Mouse (Mus musculus) liver, embryonic 11.5 days (tissue): ENCODE measurements around the gene Bcam. TPM values are rescaled to one million over a fixed set of nuclear protein-coding genes. Genes with fewer than 3 reads are reported as not detected.
"Not testable (repeated sequence)": the region's sequence is repeated elsewhere in the genome, so short reads cannot be mapped to it uniquely, and the experiment has no call there.

Experiments
- ATAC-seq: fragments of 200-750 bp; cut with Nextera tagmentation; replicated peaks from 2 replicates; pipeline ENCODE4 v1.8.0; 2017; ENCODE audit warnings: moderate number of reproducible peaks, mild to moderate bottlenecking, moderate TSS enrichment, moderate library complexity; ENCODE audit not compliant: low FRiP score
- DNase-seq: peaks from one replicate; pipeline ENCODE4 v3.0.0-alpha.2; 2017; ENCODE audit warnings: low spot score
- H3K27ac ChIP-seq: fragments of 300-500 bp; sonication (generic); 2 replicates; pipeline ENCODE4 v1.5.1; 2014; ENCODE audit warnings: mild to moderate bottlenecking, low read depth, low read length, control low read depth
- H3K27me3 ChIP-seq: fragments of 300-500 bp; sonication (generic); replicated peaks from 2 replicates; pipeline ENCODE4 v1.6.1; 2014; ENCODE audit warnings: low read length, mixed read lengths; ENCODE audit not compliant: control insufficient read depth, insufficient read depth
- H3K36me3 ChIP-seq: fragments of 300-500 bp; sonication (generic); 2 replicates; pipeline ENCODE4 v1.6.1; 2014; ENCODE audit warnings: mild to moderate bottlenecking, low read length, moderate library complexity, mixed read lengths; ENCODE audit not compliant: control insufficient read depth, insufficient read depth
- H3K4me1 ChIP-seq: fragments of 300-500 bp; sonication (generic); replicated peaks from 2 replicates; pipeline ENCODE4 v1.6.1; 2014; ENCODE audit warnings: low read length, mixed read lengths; ENCODE audit not compliant: control insufficient read depth, insufficient read depth
- H3K4me2 ChIP-seq: fragments of 300-500 bp; sonication (generic); 2 replicates; pipeline ENCODE4 v1.6.1; 2014; ENCODE audit warnings: mild to moderate bottlenecking, control low read depth, moderate library complexity
- H3K4me3 ChIP-seq: fragments of 300-500 bp; sonication (generic); 2 replicates; pipeline ENCODE4 v1.5.1; 2014; ENCODE audit warnings: low read depth, low read length, control low read depth
- H3K9ac ChIP-seq: fragments of 300-500 bp; sonication (generic); 2 replicates; pipeline ENCODE4 v1.6.1; 2014; ENCODE audit warnings: low read depth, low read length, control low read depth
- H3K9me3 ChIP-seq: fragments of 300-500 bp; sonication (generic); 2 replicates; pipeline ENCODE4 v1.6.1; 2016; ENCODE audit warnings: low read length, inconsistent platforms, mixed read lengths; ENCODE audit not compliant: control insufficient read depth
- WGBS: fragments of 180-500 bp; shearing (Covaris S2); extraction: QIAGEN DNeasy Blood & Tissue Kit; methylation state at CpG from one replicate; pipeline ENCODE4 v1.1.7; 2014; 5-methylcytosine and 5-hydroxymethylcytosine counted together
- polyA plus RNA-seq: library from polyadenylated mRNA; unstranded; fragments of >200 nt; fragmentation: Nextera tagmentation; extraction: Ambion mirVana; gene quantifications from 2 replicates; pipeline ENCODE4 v1.2.1, GENCODE M21; 2014

Gene Bcam
- polyA plus RNA-seq, 1 experiment from 2014 or later, result 21.8 TPM

GRCm38 (mm10) chr7:19792701-19793630 lies 22.1 kb upstream of the Bcam start:
- H3K4me3 ChIP-seq, result no peak overlapping the region
- ATAC-seq, result no peak
- no peak overlapping the region for H3K4me2 ChIP-seq
- H3K27ac ChIP-seq, result no peak overlapping the region
- peaks cover 4% of the 10 kb centered on the region; the same call in 1 of the 2 replicates for H3K4me1 ChIP-seq
- H3K9ac ChIP-seq, result no peak overlapping the region
- 85% methylated on average over 19 of the region's 19 CpGs for WGBS
- H3K27me3 ChIP-seq, result peaks cover 28% of the 10 kb centered on the region
- DNase-seq, result no peak
- no peaks in the 10 kb centered on the region for H3K9me3 ChIP-seq
- no peaks in the 10 kb centered on the region for H3K36me3 ChIP-seq

- not testable (repeated sequence) for ATAC-seq, DNase-seq, H3K4me3 ChIP-seq, H3K9me3 ChIP-seq, H3K4me1 ChIP-seq, H3K4me2 ChIP-seq, H3K36me3 ChIP-seq, H3K9ac ChIP-seq, H3K27ac ChIP-seq
- 62% methylated on average over 2 of the region's 2 CpGs for WGBS
- H3K27me3 ChIP-seq, result peaks cover 21% of the 10 kb centered on the region
Observed at GRCm38 (mm10) chr7:19791504-19791903, 20.7 kb upstream of the Bcam start.

- peaks cover 4% of the 10 kb centered on the region; the same call in 1 of the 2 replicates for H3K4me1 ChIP-seq
- under 1% methylated on average over 19 of the region's 19 CpGs for WGBS
- H3K27me3 ChIP-seq, result peaks cover 10% of the 10 kb centered on the region
- ATAC-seq (peak; percentile 54), DNase-seq (peak; percentile 95)
- H3K4me2 ChIP-seq, result peak overlapping the region; percentile 80
- peak overlapping the region; percentile 43 for H3K4me3 ChIP-seq
- H3K36me3 ChIP-seq, result no peaks in the 10 kb centered on the region
- H3K9me3 ChIP-seq, result no peaks in the 10 kb centered on the region
- H3K9ac ChIP-seq, result peak overlapping the region; percentile 37; the same call in 1 of the 2 replicates
- no peak overlapping the region for H3K27ac ChIP-seq
Observed at GRCm38 (mm10) chr7:19789904-19790347, 19.1 kb upstream of the Bcam start.

GRCm38 (mm10) chr7:19785874-19786458 lies 15.2 kb upstream of the Bcam start:
- H3K4me3 ChIP-seq, result no peak overlapping the region
- H3K36me3 ChIP-seq, result no peaks in the 10 kb centered on the region
- DNase-seq, result no peak
- no peak overlapping the region for H3K27ac ChIP-seq
- no peak for ATAC-seq
- no peak overlapping the region for H3K9ac ChIP-seq
- peaks cover 8% of the 10 kb centered on the region for H3K27me3 ChIP-seq
- H3K4me2 ChIP-seq, result no peak overlapping the region
- H3K4me1 ChIP-seq, result peaks cover 4% of the 10 kb centered on the region; the same call in 1 of the 2 replicates
- H3K9me3 ChIP-seq, result no peaks in the 10 kb centered on the region
- WGBS, result 35% methylated on average over 12 of the region's 12 CpGs

GRCm38 (mm10) chr7:19784764-19785535 lies 14.1 kb upstream of the Bcam start:
- Histone ChIP-seq H3K4me3 (no peak overlapping the region), H3K4me1 (peaks cover 4% of the 10 kb centered on the region; the same call in 1 of the 2 replicates), H3K36me3 (no peaks in the 10 kb centered on the region), H3K9ac (no peak overlapping the region), H3K9me3 (no peaks in the 10 kb centered on the region), H3K4me2 (no peak overlapping the region), H3K27me3 (peaks cover 8% of the 10 kb centered on the region), H3K27ac (0 out of 2 replicates have a peak overlapping the region, but pooled peaks have one; percentile 39)
- WGBS, result 23% methylated on average over 11 of the region's 11 CpGs
- ATAC-seq (peak; percentile 29; the same call in 1 of the 2 replicates), DNase-seq (no peak)

GRCm38 (mm10) chr7:19783630-19784029 lies 12.8 kb upstream of the Bcam start:
- Histone ChIP-seq H3K4me3 (no peak overlapping the region), H3K36me3 (no peaks in the 10 kb centered on the region; the same call in 1 of the 2 replicates), H3K4me2 (no peak overlapping the region), H3K27ac (no peak overlapping the region), H3K9me3 (no peaks in the 10 kb centered on the region), H3K4me1 (no peaks in the 10 kb centered on the region), H3K27me3 (peaks cover under 1% of the 10 kb centered on the region; the same call in 1 of the 2 replicates), H3K9ac (no peak overlapping the region)
- 62% methylated on average over 8 of the region's 8 CpGs for WGBS
- ATAC-seq (no peak), DNase-seq (no peak)

GRCm38 (mm10) chr7:19782645-19783044 lies 11.8 kb upstream of the Bcam start:
- no peak overlapping the region for H3K9ac ChIP-seq
- no peaks in the 10 kb centered on the region for H3K4me1 ChIP-seq
- ATAC-seq (no peak), DNase-seq (no peak)
- no peaks in the 10 kb centered on the region for H3K27me3 ChIP-seq
- WGBS, result 86% methylated on average over 4 of the region's 4 CpGs
- H3K27ac ChIP-seq, result no peak overlapping the region
- no peaks in the 10 kb centered on the region for H3K9me3 ChIP-seq
- H3K4me3 ChIP-seq, result no peak overlapping the region
- no peaks in the 10 kb centered on the region; the same call in 1 of the 2 replicates for H3K36me3 ChIP-seq
- H3K4me2 ChIP-seq, result no peak overlapping the region

- Histone ChIP-seq H3K27ac (no peak overlapping the region), H3K36me3 (no peaks in the 10 kb centered on the region; the same call in 1 of the 2 replicates), H3K9me3 (no peaks in the 10 kb centered on the region), H3K4me1 (no peaks in the 10 kb centered on the region), H3K9ac (no peak overlapping the region), H3K4me2 (no peak overlapping the region), H3K4me3 (no peak overlapping the region), H3K27me3 (no peaks in the 10 kb centered on the region)
- DNase-seq (no peak), ATAC-seq (no peak)
- 77% methylated on average over 7 of the region's 7 CpGs for WGBS
Observed at GRCm38 (mm10) chr7:19781741-19782140, 10.9 kb upstream of the Bcam start.
